Mouse (Mus musculus) frontal cortex, postnatal 14 days (tissue): ENCODE measurements at regions not wholly inside any gene's neighbourhood (a gene's known extent, or its start where the extent isn't known, plus 50 kb on each side); places are given as distances from the start of the nearest gene placed in this dataset.
"Not testable (repeated sequence)": the region's sequence is repeated elsewhere in the genome, so short reads cannot be mapped to it uniquely, and the experiment has no call there.

Experiments used
- DNase-seq, 2 experiments: peaks; one replicate each; pipeline ENCODE4 v3.0.0; 2022; ENCODE audit warnings: low spot score in 2 of 2

DNA sequence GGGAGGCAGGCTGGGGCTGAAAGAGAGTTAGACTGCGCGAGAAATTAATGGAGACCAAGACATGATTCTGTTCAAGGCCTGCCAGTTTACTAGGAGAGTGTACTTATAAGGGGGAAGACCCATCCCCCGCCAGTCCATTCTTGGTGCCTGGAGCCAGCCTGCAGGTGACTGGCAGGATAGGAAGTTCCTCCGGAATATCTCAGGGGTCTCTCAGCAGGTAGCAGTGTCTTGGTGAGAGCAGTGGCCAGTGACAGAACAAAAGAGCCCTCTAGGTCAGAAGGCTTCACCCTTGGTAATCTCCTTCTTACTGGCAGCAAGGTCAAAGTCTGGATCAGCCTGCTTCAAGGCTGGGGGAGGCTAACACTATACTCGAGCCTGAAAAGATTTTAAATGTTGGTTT lies 83.7 kb upstream of the Zfp804b start:
- DNase-seq = no peak

DNA sequence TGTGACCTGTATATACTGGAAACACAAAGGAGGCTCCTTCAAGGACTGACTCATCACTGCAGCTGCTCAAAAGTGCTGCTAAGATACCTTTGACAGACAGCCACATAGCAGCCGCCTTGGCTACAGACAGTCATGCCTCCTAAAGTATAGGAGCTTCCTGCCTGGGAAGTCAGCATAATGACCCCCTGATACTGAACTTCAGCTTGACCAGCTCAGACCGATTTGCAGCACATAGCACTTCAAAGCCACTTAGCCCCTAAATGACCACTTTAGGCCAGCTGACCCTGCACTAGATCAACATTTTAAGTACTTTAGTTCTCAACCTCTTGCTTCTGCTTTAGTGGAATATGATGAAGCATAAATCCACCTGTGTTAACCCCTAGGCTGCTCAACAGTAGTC lies 91.9 kb upstream of the Zfp804b start:
- DNase-seq = no peak

DNA sequence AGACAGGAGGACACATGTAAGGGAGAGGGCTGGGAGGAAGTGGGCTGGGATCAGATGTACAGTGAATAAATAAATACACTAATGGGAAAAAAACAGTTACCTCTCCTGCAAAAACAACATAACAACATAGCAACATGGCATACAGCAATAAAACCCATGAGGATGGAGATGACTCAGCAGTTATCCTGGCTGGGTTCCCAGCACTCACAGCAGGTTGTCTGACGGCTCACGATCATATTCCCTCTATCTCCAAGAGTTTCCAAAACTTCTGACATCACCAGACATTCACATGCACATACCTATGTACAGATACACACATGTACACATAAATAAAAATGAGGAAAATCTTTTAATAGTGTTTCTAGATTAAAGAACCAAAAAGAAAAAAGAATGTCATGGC lies 103.4 kb upstream of the Zfp804b start:
- no peak for DNase-seq

DNA sequence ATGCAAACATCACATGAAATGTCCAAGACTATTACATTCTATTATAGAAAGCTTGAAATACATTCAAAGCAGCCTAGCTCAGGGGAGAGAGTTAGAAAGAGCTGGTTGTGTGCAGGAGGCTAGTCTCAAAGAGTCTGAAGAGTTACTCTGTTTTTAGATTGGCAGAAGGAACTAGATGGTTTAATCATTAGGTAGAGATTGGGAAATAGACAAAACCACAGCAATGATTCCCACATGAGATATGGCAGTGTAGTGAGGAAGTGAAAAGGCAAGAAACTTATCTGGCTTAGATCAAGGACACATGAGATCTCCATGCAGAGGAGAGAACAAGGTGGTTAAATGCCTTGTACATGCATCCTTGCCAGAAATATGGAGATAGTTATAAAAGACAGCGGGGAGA lies 110.3 kb upstream of the Zfp804b start:
- no peak for DNase-seq

DNA sequence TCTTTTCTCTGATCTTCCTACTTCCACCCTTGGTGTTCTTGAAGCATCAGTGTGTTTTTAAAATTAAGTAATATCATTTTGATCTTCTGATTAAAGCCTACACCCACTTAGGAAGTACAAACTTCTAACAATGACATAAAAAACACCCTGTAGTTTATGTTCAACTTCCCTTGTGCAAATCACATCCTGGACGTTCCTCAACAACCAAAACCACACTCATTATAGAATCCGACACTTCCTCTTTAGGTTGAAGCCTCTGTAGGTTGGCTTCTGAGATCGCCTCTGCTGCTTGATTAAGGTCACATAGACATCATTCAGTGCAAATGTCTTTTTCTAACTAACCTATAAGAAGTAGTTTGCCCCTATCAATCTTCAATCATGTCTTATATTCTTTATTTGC lies 112.5 kb upstream of the Zfp804b start:
- no peak for DNase-seq

DNA sequence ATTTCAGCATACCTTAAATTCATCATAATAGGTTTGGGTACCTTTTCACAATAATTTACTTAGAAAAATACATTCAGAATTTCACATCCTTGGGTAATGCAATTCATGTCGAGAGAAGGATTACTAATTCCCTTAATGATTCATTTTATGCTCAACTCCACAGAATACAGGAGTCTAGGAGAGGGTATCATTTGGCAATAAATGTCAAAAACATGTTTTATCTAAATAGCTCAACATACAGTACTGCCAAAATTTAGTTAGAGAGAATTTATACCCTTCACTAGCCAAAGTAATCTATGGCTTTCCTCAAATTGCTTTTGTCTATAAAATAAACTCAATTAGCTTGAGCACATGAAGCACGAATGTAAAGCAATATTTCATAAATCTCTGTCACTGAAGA lies 144.6 kb upstream of the Zfp804b start:
- no peak for DNase-seq

DNA sequence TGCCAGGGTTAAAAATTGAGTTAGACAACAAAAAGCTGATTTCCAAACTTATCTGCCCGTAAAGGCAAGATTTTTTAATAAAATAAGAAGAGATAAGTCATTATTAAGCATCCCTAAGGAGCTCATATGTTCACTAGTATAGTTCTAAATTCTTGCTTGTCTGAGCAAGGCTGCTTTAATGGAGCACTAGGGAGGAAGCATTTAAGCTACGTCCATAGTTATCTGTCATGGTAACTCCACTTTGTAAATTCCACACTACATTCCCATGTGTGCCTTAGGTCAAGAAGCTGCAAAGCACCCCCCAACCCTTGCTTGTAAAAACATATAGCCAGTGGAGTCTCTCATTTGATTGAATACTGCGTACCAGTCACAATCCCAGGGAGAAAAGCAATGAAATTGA lies 145.0 kb upstream of the Zfp804b start:
- DNase-seq = no peak

DNA sequence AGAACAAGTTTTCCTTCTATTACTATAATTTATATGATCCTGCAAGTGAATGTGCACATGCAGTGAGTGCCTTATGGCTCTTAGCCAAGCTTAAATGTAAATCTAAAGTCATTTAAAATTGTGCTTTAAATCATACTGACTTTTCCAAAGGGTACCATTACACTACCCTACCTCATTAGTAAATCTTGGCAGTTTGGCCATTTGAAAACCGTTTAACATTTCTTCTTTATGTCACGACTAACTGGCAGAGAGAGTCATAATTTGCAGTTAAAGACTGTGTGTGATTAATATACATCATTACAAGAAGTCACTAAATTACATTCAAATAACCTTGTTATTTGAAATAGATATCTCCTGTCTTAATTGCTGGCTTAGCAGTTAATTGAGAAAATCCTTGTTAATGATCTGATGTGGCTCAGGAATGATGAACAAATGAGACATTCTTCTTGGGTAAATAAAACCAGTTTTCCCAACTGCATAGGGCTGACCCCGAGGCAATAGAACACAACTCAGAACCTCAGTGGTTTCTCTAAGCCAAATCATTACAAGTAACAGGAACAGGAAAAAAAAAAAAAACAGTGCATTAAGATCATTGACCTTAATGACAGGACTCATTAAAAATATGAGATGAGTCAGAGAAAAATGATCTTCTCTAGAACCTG lies 173.1 kb upstream of the Zfp804b start:
- no peak for DNase-seq

DNA sequence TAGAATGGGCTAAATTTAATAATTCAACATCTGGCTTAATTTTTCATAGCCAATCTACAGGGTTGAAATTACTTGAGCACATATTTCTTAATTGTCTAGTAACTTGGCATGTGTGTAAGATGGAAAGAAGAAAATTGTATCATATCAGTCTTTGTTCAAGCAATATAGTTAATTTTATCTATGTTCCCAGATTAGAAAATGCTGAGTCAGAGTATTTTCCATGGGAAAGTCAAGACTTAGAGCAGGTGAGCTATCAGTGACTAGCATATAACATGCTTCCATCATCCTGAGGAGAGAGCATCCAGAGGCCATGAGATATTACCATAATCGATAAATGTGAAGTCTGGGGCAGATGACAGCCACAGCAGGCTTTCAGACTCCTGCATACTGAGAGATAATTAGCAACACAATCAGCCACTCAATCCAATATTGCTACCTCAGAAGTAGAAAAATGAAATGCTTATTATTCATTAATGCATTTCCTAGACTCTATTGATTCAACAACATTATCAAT lies 188.2 kb upstream of the Zfp804b start:
- no peak for DNase-seq

DNA sequence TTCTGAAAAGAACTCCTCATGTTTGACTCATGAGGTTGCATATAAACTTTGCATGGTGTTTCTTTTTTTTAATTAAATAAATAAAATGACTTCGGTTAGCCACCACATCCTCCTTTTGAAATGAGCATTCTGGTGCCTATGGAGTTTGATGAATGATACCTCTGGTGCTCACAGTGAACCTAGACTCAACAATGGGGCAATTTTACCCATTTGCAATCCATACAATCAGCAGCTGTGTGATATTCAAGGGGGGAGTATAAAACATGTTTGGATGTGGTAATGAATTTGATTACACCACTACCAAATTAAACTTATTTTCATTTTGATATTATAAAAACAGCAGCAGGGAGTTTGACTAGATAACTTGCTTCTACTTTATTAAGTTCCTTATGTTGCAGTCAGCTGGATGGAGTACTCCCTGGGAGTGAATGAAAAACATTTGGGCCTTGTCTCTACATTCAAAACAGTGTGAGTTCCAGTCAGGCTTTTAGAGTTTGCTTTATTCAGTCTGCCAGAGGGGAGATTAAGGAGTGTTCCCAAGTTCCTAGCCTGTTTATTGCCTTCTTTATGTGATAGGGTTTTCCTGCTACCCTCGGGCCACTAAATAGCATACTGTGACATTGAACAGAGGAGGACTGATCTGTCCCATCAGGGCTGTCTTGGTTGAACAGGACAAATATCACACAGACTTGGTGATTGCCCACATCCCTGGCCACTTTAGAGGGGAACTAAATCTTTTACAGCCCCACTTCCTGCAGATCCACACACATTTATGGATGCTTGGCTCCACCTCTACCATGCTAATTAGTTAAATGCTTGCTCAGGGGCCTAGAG lies 195.5 kb upstream of the Zfp804b start:
- DNase-seq = no peak

DNA sequence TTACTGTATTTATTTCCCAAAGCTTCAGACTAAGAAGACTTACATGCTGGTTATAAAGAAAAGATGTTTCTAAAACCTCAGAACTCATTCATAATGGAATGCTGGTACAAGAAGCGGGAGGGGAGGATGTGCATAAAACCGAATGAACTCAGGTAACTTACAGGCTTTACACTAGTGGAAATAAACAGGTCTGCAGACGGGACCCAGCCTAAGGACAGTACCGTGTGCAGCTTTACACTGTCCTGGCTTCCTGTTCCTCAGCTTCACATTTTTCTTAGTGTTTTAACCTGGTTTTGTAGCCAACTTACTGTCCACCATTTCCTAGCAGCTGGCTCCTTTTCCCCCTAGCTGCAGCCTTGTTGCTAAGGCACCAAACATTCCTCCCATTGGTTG lies 196.1 kb upstream of the Zfp804b start:
- no peak for DNase-seq

DNA sequence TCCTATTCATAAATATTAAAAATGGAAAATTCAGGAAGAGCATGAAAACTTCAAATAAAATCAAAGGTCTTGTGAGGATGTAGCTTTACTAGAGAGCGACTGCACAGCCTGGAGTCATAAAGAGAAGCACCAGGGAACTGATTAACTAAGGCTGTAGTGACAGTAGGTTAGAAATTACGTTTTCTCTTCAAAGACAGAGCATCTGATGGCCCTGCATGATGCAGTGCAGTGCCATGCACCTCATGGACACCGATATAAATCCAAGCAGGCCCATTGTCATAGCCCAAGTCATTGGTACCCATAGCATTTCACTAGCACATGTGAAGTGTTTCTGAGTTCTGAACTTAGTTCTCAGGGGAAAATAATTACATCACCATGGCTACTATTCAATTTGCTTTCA lies 199.3 kb upstream of the Zfp804b start:
- no peak for DNase-seq

DNA sequence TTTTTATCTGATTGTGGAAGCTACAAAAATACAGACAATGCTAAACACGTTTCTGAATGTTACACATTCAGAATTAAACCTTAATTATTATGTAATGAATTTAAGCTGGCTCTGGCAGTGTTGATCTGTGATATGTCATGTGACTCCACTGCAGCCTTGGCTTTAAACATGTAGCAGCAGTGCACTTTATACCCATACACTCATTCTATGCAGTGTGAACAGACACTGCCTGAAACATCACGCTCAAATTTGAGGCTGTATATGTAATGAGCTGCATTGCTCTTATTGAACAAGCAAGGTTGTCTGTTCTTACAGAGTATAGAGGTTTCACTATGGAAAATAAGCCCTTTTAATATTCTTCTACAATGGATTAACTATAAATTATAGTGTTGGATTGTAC lies 235.9 kb upstream of the Zfp804b start:
- no peak for DNase-seq

DNA sequence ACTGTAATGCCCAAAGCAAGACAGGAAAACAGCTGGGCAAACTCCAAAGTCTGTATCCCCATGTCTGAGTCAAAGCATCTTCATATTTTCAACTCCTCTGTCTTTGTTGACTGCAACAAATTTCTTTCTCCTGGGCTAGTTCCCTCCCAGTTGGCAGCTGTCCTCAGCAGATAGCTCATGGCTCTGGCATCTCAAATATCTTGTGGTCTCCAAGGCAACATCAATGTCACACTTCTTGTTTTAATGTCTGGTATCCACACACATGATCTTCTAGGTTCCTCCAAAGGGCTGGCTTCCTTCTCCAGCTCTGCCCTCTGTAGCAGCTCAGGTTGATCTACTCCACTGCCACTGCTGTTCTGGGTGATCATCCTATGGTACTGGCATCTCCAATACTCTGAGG lies 242.0 kb upstream of the Zfp804b start:
- no peak for DNase-seq

DNA sequence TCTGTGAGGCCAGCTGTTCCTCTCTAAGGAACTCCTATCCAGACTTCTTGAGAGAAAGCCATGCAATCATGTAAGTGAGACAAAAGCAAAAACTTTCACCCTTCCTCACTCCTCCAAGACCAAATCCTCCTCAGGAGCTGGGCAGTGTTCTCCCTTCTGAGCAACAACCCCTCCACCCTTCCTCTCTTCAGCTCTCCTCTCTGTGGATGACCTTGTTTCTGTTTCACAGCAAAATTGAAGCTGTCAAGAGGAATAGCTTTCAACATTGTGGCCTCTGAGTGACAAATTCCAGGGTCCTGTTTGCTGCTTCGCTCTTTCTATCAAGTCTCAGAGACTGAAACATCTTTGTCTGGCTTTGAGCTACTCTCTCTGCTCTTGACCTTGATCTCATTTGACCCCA lies 255.9 kb upstream of the Zfp804b start:
- no peak for DNase-seq

DNA sequence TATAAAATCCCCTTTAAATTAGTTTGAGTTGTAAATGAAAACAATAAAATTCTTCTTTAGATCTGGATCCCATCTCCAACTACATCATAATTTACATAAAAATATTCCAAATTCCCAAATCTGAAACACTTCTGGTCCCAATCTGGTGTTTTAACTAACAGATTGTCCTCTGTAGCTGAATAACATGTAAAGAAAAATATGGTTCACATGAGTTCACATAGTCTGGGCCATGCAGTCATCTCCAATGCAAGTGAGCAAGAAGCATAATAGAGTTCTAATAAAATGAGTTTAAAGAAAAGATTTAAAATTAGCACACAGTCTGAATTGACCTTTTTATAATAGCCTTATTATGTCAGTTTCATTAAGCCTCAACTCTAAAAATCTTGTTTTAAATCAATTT lies 263.0 kb upstream of the Zfp804b start:
- DNase-seq = no peak

DNA sequence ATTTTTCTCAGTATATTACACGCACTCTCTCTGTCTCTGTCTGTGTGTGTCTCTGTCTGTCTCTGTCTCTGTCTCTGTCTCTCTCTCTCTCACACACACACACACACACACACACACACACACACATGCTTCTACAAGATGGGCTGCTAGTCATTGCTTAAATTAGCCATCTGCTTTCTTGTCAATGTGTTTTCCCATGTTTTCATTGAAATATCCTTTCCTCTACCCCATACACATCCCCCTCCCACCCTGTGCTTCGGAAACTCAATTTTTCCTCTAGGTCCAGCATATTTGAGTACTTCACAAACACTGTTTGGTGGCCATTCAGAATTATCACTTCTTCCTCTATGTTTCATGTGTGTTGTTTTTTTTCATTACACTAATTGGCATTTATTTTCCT lies 263.4 kb upstream of the Zfp804b start:
- no peak for DNase-seq

DNA sequence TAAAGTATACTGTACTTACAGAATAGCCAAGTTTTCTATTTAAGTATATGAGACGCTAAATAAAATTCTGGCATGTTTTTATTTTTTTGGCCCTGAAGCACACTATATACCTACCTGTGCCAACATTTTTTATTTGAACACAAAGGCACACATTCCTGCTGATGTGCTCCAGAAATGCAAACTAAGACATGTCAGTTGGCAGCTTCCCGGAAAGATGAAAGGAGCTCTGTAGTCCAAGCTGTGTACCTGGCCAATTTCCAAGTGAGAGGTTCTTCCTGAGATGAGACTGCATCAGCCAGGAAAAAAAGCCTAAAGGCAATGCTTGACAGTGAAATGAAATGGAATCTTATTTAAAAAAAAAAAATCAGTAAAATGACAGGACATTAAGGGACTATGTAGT lies 305.0 kb upstream of the Steap4 start:
- DNase-seq = peak in 1 of 2 experiments; percentile 3

DNA sequence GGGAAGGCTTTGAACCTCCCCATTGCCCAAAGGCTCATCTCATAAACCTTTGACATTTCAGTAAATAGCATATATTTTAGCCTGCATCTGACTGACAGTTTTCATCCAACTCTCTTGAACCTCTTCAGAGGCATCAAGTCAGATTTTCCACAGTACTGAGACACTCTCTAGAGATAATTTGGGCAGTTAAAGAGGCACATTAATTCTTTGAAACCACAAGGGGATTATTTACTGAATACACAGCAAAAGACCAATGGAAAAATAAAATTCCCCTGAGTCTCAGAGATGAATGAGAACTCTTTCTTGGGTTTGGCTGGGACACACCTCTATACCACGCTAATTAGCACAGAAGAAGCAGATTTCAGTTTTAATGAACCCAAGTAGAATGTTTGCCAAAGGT lies 258.5 kb upstream of the Steap4 start:
- no peak for DNase-seq

DNA sequence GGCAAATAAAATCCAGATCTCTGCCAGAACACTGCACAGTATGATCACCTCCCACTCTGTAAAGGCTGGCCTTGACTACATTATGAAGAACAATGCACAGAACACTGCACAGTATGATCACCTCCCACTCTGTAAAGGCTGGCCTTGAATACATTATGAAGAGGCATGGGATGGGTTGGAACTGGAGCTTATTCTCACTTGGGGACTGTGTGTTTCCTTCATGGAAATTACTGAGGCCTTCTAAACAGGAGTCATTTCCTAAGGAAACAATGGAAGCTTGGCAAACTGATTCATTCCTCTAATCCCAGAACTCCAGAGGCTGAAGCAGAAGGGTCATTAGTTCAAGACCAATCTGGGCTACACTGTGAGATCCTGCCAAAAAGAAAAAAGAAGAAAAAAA lies 240.7 kb upstream of the Steap4 start:
- DNase-seq = no peak

DNA sequence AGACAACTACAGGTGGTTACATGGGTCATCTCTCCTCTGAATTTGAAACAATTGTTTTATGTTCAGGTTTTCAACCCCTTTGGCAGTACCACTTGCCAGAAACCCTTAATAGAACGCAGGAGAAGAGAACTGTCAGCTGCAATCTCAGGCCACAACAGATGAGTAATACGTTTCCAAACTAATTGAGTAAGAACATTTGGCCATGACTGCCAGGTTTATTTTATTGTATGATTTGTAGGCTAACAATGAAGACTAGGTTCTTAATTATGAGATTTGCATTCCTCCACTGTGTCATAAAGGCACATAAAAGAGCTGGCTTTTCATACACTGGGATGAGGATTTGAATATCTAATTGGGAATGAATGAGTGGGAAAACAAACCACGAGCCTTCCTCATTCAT lies 240.2 kb upstream of the Steap4 start:
- DNase-seq = no peak

DNA sequence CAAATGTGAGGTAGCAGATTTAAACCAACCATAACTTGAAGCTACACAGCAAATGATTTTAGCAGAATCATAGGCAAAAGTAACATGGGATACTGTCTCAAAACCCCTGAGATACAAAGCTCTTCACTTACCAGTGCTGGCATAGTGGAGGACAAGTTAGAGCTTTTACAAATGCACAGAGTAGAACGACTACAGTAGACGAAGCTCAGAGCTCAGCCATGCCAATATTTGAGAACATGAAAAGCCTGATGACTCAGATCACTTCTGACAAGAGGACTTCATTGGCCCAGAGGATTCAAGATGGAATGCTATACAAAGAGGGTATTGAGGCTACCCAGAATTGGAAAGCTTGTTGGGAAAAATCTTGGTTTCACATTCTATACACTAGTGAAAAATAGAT lies 239.6 kb upstream of the Steap4 start:
- DNase-seq = no peak

DNA sequence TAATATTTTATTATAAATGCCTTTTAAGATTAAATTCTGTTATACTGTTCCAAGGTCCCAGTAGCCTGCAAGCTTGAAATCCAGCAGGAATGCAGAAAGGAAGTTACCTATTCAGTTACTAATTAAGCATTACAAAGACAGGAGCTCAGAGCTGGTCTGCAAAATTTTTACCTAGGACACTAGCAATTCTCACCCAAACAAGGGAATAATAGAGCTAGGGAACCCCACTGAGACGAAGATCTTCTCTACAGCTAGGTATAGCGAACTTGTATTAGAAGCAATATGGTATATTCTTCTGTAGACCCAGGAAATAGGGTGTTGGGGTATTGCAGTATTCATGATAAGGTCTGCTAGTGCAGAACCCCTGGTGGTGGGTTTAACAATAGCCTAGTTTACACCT lies 227.7 kb upstream of the Steap4 start:
- DNase-seq = not testable (repeated sequence)
